Mouse (Mus musculus) G1E (cell line): Measurements from ENCODE around the gene 4930402F06Rik.

Source experiments
- CTCF ChIP-seq: IDR thresholded peaks from 2 replicates; pipeline ENCODE4 v1.5.1; 2012; ENCODE audit warnings: low read depth, low read length, inconsistent platforms, mixed read lengths
- GATA1 ChIP-seq: IDR thresholded peaks from 2 replicates; pipeline ENCODE4 v1.6.1; 2012; ENCODE audit warnings: borderline replicate concordance, low read length, inconsistent platforms, mixed read lengths

GRCm38 (mm10) chr2:35333670-35334069 is 63.3 kb downstream of the 4930402F06Rik start:
- TF ChIP-seq GATA1 (no peak), CTCF (no peak)
